Mouse (Mus musculus) bone marrow, adult 2 months (tissue): Measurements from ENCODE around the gene Kdm6b.

Experiments used
- CTCF ChIP-seq: fragments of 200-500 bp; IDR thresholded peaks from 2 replicates; pipeline ENCODE4 v1.5.1; 2011; ENCODE audit warnings: low read length, control low read depth; ENCODE audit not compliant: control insufficient read depth, insufficient read depth
- POLR2A ChIP-seq: fragments of 200-500 bp; IDR thresholded peaks from 2 replicates; pipeline ENCODE4 v1.6.1; 2011; ENCODE audit warnings: low read depth, mild to moderate bottlenecking, control low read depth, low read length, borderline replicate concordance; ENCODE audit not compliant: control insufficient read depth

DNA sequence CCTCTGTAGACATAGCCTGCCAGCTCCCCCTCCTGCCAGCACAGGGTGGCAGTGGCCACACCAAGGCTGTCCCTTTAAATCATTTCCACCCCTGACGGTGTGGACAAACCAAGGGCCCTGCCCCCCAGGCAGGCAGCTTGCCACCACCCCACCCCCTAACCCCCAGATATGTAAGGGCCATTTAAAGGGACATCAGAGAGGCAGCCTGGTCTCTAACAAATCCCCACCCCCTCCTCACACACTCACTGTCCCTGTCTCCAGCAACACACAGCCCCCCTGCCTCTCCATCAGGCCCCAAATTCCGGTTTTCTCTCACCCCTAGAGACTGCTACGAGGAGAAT, 1.8 kb upstream of the Kdm6b start:
- TF ChIP-seq CTCF (peak; percentile 11; the same call in 1 of the 2 replicates), POLR2A (no peak)
